Mouse (Mus musculus): ENCODE measurements at regions not wholly inside any gene's neighbourhood (a gene's known extent, or its start where the extent isn't known, plus 50 kb on each side); places are given as distances from the start of the nearest gene placed in this dataset.
"Not testable (repeated sequence)": the region's sequence is repeated elsewhere in the genome, so short reads cannot be mapped to it uniquely, and the experiment has no call there.

- Histone ChIP-seq H3K27ac (ENCODE audit: insufficient read depth, low read length) (no peak overlapping the region), H3K27me3 (ENCODE audit: control insufficient read depth, insufficient read depth, low read length) (no peaks in the 10 kb centered on the region), H3K4me1 (ENCODE audit: control insufficient read depth, insufficient read depth, low read length) (no peaks in the 10 kb centered on the region), H3K4me3 (replicated peaks; ENCODE audit: insufficient read depth, low read depth, low read length) (no peak overlapping the region)
- TF ChIP-seq POLR2A (IDR thresholded peaks at IDR 0.05; ENCODE audit: borderline replicate concordance, insufficient read depth, low read length) (no peak), CTCF (IDR thresholded peaks at IDR 0.05; ENCODE audit: borderline replicate concordance, insufficient read depth, low read depth, low read length) (no peak)
- WGBS = 43% methylated on average over 5 of the region's 5 CpGs
- DNase-seq = no peak
These were observed 651.5 kb upstream of the Kif2b start for GRCm38 (mm10) chr11:92228855-92229254.

- Histone ChIP-seq H3K27ac (ENCODE audit: insufficient read depth, low read length) (no peak overlapping the region), H3K4me3 (replicated peaks; ENCODE audit: insufficient read depth, low read depth, low read length) (no peak overlapping the region), H3K4me1 (ENCODE audit: control insufficient read depth, insufficient read depth, low read length) (no peaks in the 10 kb centered on the region), H3K27me3 (ENCODE audit: control insufficient read depth, insufficient read depth, low read length) (no peaks in the 10 kb centered on the region)
- DNase-seq = no peak
- WGBS = 50% methylated on average over 1 of the region's 1 CpGs
- no peak for TF ChIP-seq POLR2A (IDR thresholded peaks at IDR 0.05; ENCODE audit: borderline replicate concordance, insufficient read depth, low read length)
- no peak for TF ChIP-seq CTCF (IDR thresholded peaks at IDR 0.05; ENCODE audit: borderline replicate concordance, insufficient read depth, low read depth, low read length)
These were observed 631.7 kb upstream of the Kif2b start for GRCm38 (mm10) chr11:92208980-92209548.

- not testable (repeated sequence) for H3K27me3 ChIP-seq (ENCODE audit: control insufficient read depth, insufficient read depth, low read length); H3K27ac ChIP-seq (ENCODE audit: insufficient read depth, low read length); H3K4me3 ChIP-seq (replicated peaks; ENCODE audit: insufficient read depth, low read depth, low read length); H3K4me1 ChIP-seq (ENCODE audit: control insufficient read depth, insufficient read depth, low read length); DNase-seq
- WGBS = 64% methylated on average over 3 of the region's 3 CpGs
These were observed 601.0 kb upstream of the Kif2b start for GRCm38 (mm10) chr11:92178393-92178792.

GRCm38 (mm10) chr11:92153124-92153523, 575.8 kb upstream of the Kif2b start:
- H3K27ac ChIP-seq (ENCODE audit: insufficient read depth, low read length) = no peak overlapping the region
- H3K27me3 ChIP-seq (ENCODE audit: control insufficient read depth, insufficient read depth, low read length) = no peaks in the 10 kb centered on the region
- no peak overlapping the region for H3K4me3 ChIP-seq (replicated peaks; ENCODE audit: insufficient read depth, low read depth, low read length)
- no peaks in the 10 kb centered on the region for H3K4me1 ChIP-seq (ENCODE audit: control insufficient read depth, insufficient read depth, low read length)
- no peak for TF ChIP-seq CTCF (IDR thresholded peaks at IDR 0.05; ENCODE audit: borderline replicate concordance, insufficient read depth, low read depth, low read length)
- TF ChIP-seq POLR2A (IDR thresholded peaks at IDR 0.05; ENCODE audit: borderline replicate concordance, insufficient read depth, low read length) = no peak
- DNase-seq = no peak

- no peaks in the 10 kb centered on the region for H3K27me3 ChIP-seq (ENCODE audit: control insufficient read depth, insufficient read depth, low read length)
- no peak overlapping the region for H3K27ac ChIP-seq (ENCODE audit: insufficient read depth, low read length)
- no peak for TF ChIP-seq CTCF (IDR thresholded peaks at IDR 0.05; ENCODE audit: borderline replicate concordance, insufficient read depth, low read depth, low read length)
- no peak for TF ChIP-seq POLR2A (IDR thresholded peaks at IDR 0.05; ENCODE audit: borderline replicate concordance, insufficient read depth, low read length)
- no peak overlapping the region for H3K4me3 ChIP-seq (replicated peaks; ENCODE audit: insufficient read depth, low read depth, low read length)
- WGBS = 55% methylated on average over 1 of the region's 1 CpGs
- H3K4me1 ChIP-seq (ENCODE audit: control insufficient read depth, insufficient read depth, low read length) = no peaks in the 10 kb centered on the region
- DNase-seq = peak in 1 of 2 experiments; percentile 9
These were observed 558.3 kb upstream of the Kif2b start for GRCm38 (mm10) chr11:92135677-92136076.

GRCm38 (mm10) chr11:92134891-92135590, 557.7 kb upstream of the Kif2b start:
- DNase-seq = no peak
- 24% methylated on average over 3 of the region's 3 CpGs for WGBS

DNA sequence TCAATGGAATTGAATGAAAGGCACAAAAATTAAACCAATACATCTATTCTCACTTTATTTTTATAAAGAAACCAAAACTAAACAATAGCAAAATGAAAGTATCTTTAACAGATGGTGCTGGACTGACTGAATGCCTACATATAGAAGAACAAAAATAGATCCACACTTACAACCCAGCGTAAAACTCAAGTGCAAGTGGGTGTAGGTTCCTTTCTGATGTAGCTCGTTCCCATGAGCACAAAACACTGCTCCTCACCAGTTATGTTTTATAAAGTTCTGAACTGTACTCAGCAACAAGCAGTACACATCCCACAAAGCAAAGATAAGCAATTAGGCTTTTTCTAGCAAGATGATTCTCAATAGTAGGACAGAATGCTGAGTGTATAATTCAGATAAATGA, 507.4 kb upstream of the Kif2b start:
- WGBS = 67% methylated on average over 2 of the region's 2 CpGs
- no peak overlapping the region for H3K27ac ChIP-seq (ENCODE audit: insufficient read depth, low read length)
- no peak for DNase-seq

More at GRCm38 (mm10) chr11:92134891-92135590, 557.7 kb upstream of the Kif2b start:
- no peaks in the 10 kb centered on the region for H3K4me1 ChIP-seq (ENCODE audit: control insufficient read depth, insufficient read depth, low read length)
- TF ChIP-seq CTCF (IDR thresholded peaks at IDR 0.05; ENCODE audit: borderline replicate concordance, insufficient read depth, low read depth, low read length) (no peak), POLR2A (IDR thresholded peaks at IDR 0.05; ENCODE audit: borderline replicate concordance, insufficient read depth, low read length) (no peak)
- no peak overlapping the region for H3K4me3 ChIP-seq (replicated peaks; ENCODE audit: insufficient read depth, low read depth, low read length)
- H3K27ac ChIP-seq (ENCODE audit: insufficient read depth, low read length) = no peak overlapping the region
- H3K27me3 ChIP-seq (ENCODE audit: control insufficient read depth, insufficient read depth, low read length) = no peaks in the 10 kb centered on the region

DNA sequence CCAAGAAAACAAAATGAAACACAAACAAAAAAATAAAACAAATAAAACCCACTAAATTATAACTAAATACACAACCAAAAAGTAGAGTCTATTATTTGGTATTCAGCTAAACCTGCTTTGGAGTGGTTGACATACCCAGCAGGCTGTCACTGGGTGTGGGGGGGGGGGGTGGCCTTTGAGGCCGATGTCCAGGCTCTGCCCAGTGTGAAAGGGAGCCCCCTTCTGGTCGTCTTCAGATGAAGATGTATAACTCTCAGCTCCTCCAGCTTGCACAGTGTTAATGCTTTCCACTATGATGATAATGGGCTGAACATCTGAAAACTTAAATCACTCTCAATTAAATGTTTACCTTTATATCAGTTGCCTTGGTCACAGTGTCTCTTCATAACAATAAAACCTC, 464.3 kb upstream of the Kif2b start:
- no peak for DNase-seq
- Histone ChIP-seq H3K4me3 (replicated peaks; ENCODE audit: insufficient read depth, low read depth, low read length) (no peak overlapping the region), H3K27me3 (ENCODE audit: control insufficient read depth, insufficient read depth, low read length) (no peaks in the 10 kb centered on the region), H3K4me1 (ENCODE audit: control insufficient read depth, insufficient read depth, low read length) (no peaks in the 10 kb centered on the region), H3K27ac (ENCODE audit: insufficient read depth, low read length) (no peak overlapping the region)
- TF ChIP-seq POLR2A (IDR thresholded peaks at IDR 0.05; ENCODE audit: borderline replicate concordance, insufficient read depth, low read length) = no peak
- TF ChIP-seq CTCF (IDR thresholded peaks at IDR 0.05; ENCODE audit: borderline replicate concordance, insufficient read depth, low read depth, low read length) = no peak
- 6% methylated on average over 2 of the region's 2 CpGs for WGBS

More for the DNA sequence above, 507.4 kb upstream of the Kif2b start:
- no peaks in the 10 kb centered on the region for H3K4me1 ChIP-seq (ENCODE audit: control insufficient read depth, insufficient read depth, low read length)
- TF ChIP-seq POLR2A (IDR thresholded peaks at IDR 0.05; ENCODE audit: borderline replicate concordance, insufficient read depth, low read length) (no peak), CTCF (IDR thresholded peaks at IDR 0.05; ENCODE audit: borderline replicate concordance, insufficient read depth, low read depth, low read length) (no peak)
- H3K4me3 ChIP-seq (replicated peaks; ENCODE audit: insufficient read depth, low read depth, low read length) = no peak overlapping the region
- H3K27me3 ChIP-seq (ENCODE audit: control insufficient read depth, insufficient read depth, low read length) = no peaks in the 10 kb centered on the region
